In genomic region chr2:27934269-27934668, GRCm38 (mm10) we compare ENCODE assay signal across 8 mouse cellular contexts. TPM values are rescaled to one million over a fixed set of nuclear protein-coding genes. Genes with fewer than 3 reads are reported as not detected.
DNase-seq lines count a peak whose midpoint lies in the region; ATAC-seq and TF ChIP-seq lines count a peak whose summit lies in the region.

No protein-coding gene starts in this region.

- TF ChIP-seq CTCF in cerebellum, adult 2 months (IDR thresholded peaks at IDR 0.05; ENCODE audit: borderline replicate concordance, insufficient read depth, low read depth, low read length), result no peak

- H3K27ac ChIP-seq in midbrain, embryonic 14.5 days (replicated peaks; ENCODE audit: low read depth, low read length), result no peak overlapping the region
- H3K27ac ChIP-seq in midbrain, embryonic 13.5 days, result no peak overlapping the region
- H3K27ac ChIP-seq in kidney, embryonic 14.5 days (ENCODE audit: low read depth, low read length), result peak overlapping the region; percentile 30; the same call in 1 of the 2 replicates
- no peak overlapping the region for H3K27ac ChIP-seq in cerebellum, adult 2 months (ENCODE audit: insufficient read depth, low read length)

- H3K9me3 ChIP-seq in midbrain, embryonic 14.5 days (ENCODE audit: control insufficient read depth, low read length), result no peaks in the 10 kb centered on the region
- no peaks in the 10 kb centered on the region for H3K9me3 ChIP-seq in midbrain, embryonic 13.5 days
- no peaks in the 10 kb centered on the region for H3K9me3 ChIP-seq in kidney, embryonic 14.5 days (ENCODE audit: control insufficient read depth, low read length)

- DNase-seq in midbrain, embryonic 14.5 days, result peak; percentile 73
- peak; percentile 70 to 77 for DNase-seq in heart, adult 18-20 months
- peak; percentile 80 for DNase-seq in lung, postnatal 14 days
- DNase-seq in cerebellum, adult 2 months, result no peak
- DNase-seq in left cerebral cortex, adult 18-20 months (ENCODE audit: low spot score in 2 of 2), result no peak

- ATAC-seq in midbrain, embryonic 14.5 days (ENCODE audit: low FRiP score, low TSS enrichment), result no peak
- ATAC-seq in midbrain, embryonic 13.5 days, result no peak
- peak; percentile 22; the same call in 1 of the 2 replicates for ATAC-seq in kidney, embryonic 14.5 days (ENCODE audit: low FRiP score, low TSS enrichment)
- no peak for ATAC-seq in erythroblast, adult 5-6 weeks (replicated peaks; ENCODE audit: low FRiP score, poor library complexity, severe bottlenecking)

- H3K36me3 ChIP-seq in midbrain, embryonic 14.5 days (ENCODE audit: control insufficient read depth, insufficient read depth, low read length), result no peaks in the 10 kb centered on the region
- no peaks in the 10 kb centered on the region for H3K36me3 ChIP-seq in midbrain, embryonic 13.5 days
- peaks cover 3% of the 10 kb centered on the region; the same call in 1 of the 2 replicates for H3K36me3 ChIP-seq in kidney, embryonic 14.5 days (ENCODE audit: control insufficient read depth, insufficient read depth, low read length)

- H3K4me3 ChIP-seq in midbrain, embryonic 14.5 days (replicated peaks; ENCODE audit: low read depth, low read length), result no peak overlapping the region
- H3K4me3 ChIP-seq in midbrain, embryonic 13.5 days (replicated peaks), result no peak overlapping the region
- H3K4me3 ChIP-seq in kidney, embryonic 14.5 days (ENCODE audit: low read length), result no peak overlapping the region
- H3K4me3 ChIP-seq in cerebellum, adult 2 months (replicated peaks; ENCODE audit: insufficient read depth, low read depth, low read length), result no peak overlapping the region

- no peak overlapping the region for H3K9ac ChIP-seq in midbrain, embryonic 14.5 days (replicated peaks; ENCODE audit: low read length)
- no peak overlapping the region for H3K9ac ChIP-seq in midbrain, embryonic 13.5 days (replicated peaks)
- H3K9ac ChIP-seq in kidney, embryonic 14.5 days (ENCODE audit: low read depth, low read length), result no peak overlapping the region

- H3K4me2 ChIP-seq in midbrain, embryonic 14.5 days (ENCODE audit: low read length), result no peak overlapping the region
- H3K4me2 ChIP-seq in midbrain, embryonic 13.5 days (replicated peaks), result no peak overlapping the region
- no peak overlapping the region for H3K4me2 ChIP-seq in kidney, embryonic 14.5 days (replicated peaks; ENCODE audit: low read depth, low read length)

- no peak for TF ChIP-seq POLR2A in cerebellum, adult 2 months (IDR thresholded peaks at IDR 0.05; ENCODE audit: borderline replicate concordance, insufficient read depth, low read length)

- no peaks in the 10 kb centered on the region for H3K27me3 ChIP-seq in midbrain, embryonic 14.5 days (ENCODE audit: control insufficient read depth, insufficient read depth, low read length)
- H3K27me3 ChIP-seq in midbrain, embryonic 13.5 days, result no peaks in the 10 kb centered on the region
- no peaks in the 10 kb centered on the region for H3K27me3 ChIP-seq in kidney, embryonic 14.5 days (ENCODE audit: control insufficient read depth, insufficient read depth, low read length)
- no peaks in the 10 kb centered on the region for H3K27me3 ChIP-seq in cerebellum, adult 2 months (ENCODE audit: control insufficient read depth, insufficient read depth, low read length)

- 49% methylated on average over 11 of the region's 11 CpGs for WGBS in midbrain, embryonic 14.5 days
- 56% methylated on average over 11 of the region's 11 CpGs for WGBS in midbrain, embryonic 13.5 days
- WGBS in kidney, embryonic 14.5 days, result 14% methylated on average over 11 of the region's 11 CpGs
- 75% methylated on average over 11 of the region's 11 CpGs for WGBS in cerebellum, adult 2 months

- peaks cover 2% of the 10 kb centered on the region; the same call in 1 of the 2 replicates for H3K4me1 ChIP-seq in midbrain, embryonic 14.5 days (ENCODE audit: control insufficient read depth, insufficient read depth, low read length)
- peaks cover 20% of the 10 kb centered on the region for H3K4me1 ChIP-seq in midbrain, embryonic 13.5 days (replicated peaks)
- peaks cover 22% of the 10 kb centered on the region for H3K4me1 ChIP-seq in kidney, embryonic 14.5 days (ENCODE audit: control insufficient read depth, insufficient read depth, low read length)
- H3K4me1 ChIP-seq in cerebellum, adult 2 months (ENCODE audit: control insufficient read depth, insufficient read depth, low read length), result peaks cover 34% of the 10 kb centered on the region

RNA-seq across cellular contexts. Expression of gene Col5a1, which starts 48.0 kb away (rescaled TPM):
- 2.8 and 8.5 TPM in 2 replicates for polyA plus RNA-seq in midbrain, embryonic 14.5 days (2014; fragmentation: Nextera tagmentation; extraction: Ambion mirVana)
- 7.1 and 9.2 TPM in 2 replicates for polyA plus RNA-seq in midbrain, embryonic 13.5 days (2015; fragmentation: Nextera tagmentation; extraction: Ambion mirVana)
- total RNA-seq in heart, adult 18-20 months (2021), result 10 to 100 TPM; 14.8 to 17.9 TPM
- polyA plus RNA-seq in kidney, embryonic 14.5 days (2014; fragmentation: Nextera tagmentation; extraction: Ambion mirVana), result 41.9 and 42.3 TPM in 2 replicates
- total RNA-seq in erythroblast, adult 5-6 weeks (2015; ENCODE audit: low replicate concordance), result 3.1 and 7.5 TPM in 2 replicates
- total RNA-seq in erythroblast, adult 5-6 weeks (2017; ENCODE audit: low replicate concordance), result 3.6 and 3.9 TPM in 2 replicates
- 12.9 and 15.3 TPM in 2 replicates for polyA plus RNA-seq in cerebellum, adult 2 months (2012; rRNA removed)
- 1 to 10 TPM; 7.3 to 8.7 TPM for total RNA-seq in left cerebral cortex, adult 18-20 months (2021)

Comparison
In these comparisons a context has a peak if more than half of its experiments do, and no peak if none do; other contexts are left out.
1. DNase-seq: peak in midbrain, embryonic 14.5 days (single experiment), heart, adult 18-20 months (2 of 2) and lung, postnatal 14 days (single experiment); none in cerebellum, adult 2 months (0 of 2) and left cerebral cortex, adult 18-20 months (0 of 2).